19 mouse cellular contexts compared by ENCODE assay signal in the genomic region with DNA sequence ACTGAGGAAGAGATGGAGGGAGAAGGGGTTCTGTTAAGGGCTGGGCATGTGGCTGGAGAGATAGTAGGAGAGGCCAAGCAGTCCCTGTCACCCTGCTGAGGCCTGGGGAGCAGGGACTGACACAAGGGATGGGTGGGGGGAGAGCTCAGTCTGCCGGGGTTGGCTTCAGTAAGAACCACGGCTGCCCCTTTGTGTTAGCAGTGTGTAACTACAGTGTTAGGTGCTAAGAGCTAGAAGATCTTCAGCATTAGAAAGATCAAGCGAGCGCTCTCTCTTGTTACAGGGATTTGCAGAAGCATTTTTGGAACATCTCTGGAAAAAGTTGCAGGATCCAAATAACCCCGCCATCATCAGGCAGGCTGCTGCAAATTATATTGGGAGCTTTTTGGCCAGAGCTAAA. TPM values are rescaled to one million over a fixed set of nuclear protein-coding genes. Genes with fewer than 3 reads are reported as not detected.
A peak's percentile ranks its signal among the peaks of the same experiment; 100 is the strongest.
DNase-seq lines count a peak whose midpoint lies in the region; ATAC-seq and TF ChIP-seq lines count a peak whose summit lies in the region.
"Had no signal": no experiment of that assay in that cellular context is flagged by ENCODE, and none has a peak within 500 bp of the region (broad histone marks: within the 10 kb centered on the region; RNA-seq: fewer than 3 reads in every experiment).

No protein-coding gene starts in this region.

- DNase-seq in heart, adult 11 months: peak; percentile 85
- no peak for DNase-seq in heart, embryonic 10.5 days (ENCODE audit: low spot score)
- no peak for DNase-seq in liver, embryonic 14.5 days (ENCODE audit: low read depth in 3 of 3, low spot score in 3 of 3)
- DNase-seq in liver (no peak), ES-CJ7 (ENCODE audit: low read depth, low spot score) (peak; percentile 75)
- no peak for DNase-seq in kidney, postnatal 36 days
- DNase-seq in ovary, adult 18-20 months (ENCODE audit: low spot score): no peak
- DNase-seq: adrenal gland, postnatal 10 days; cerebellum, postnatal 36 days; kidney, adult 18-20 months; kidney, postnatal 14 days; thymus, postnatal 4 days had no signal

- no peak overlapping the region for H3K9ac ChIP-seq in liver, embryonic 14.5 days (replicated peaks)
- H3K9ac ChIP-seq: forebrain, embryonic 13.5 days; hindbrain, embryonic 15.5 days; limb, embryonic 15.5 days; lung, embryonic 15.5 days; neural tube, embryonic 12.5 days had no signal

- no peak overlapping the region for H3K4me3 ChIP-seq in heart, embryonic 10.5 days
- H3K4me3 ChIP-seq in liver, embryonic 14.5 days (ENCODE audit: insufficient read depth in 1 of 2, low read depth in 2 of 2, low read length in 2 of 2): no peak overlapping the region
- no peak overlapping the region for H3K4me3 ChIP-seq in cortical plate, adult 2 months (ENCODE audit: insufficient read depth, low read length)
- H3K4me3 ChIP-seq: embryonic facial prominence, embryonic 10.5 days; forebrain, embryonic 13.5 days; hindbrain, embryonic 15.5 days; limb, embryonic 15.5 days; lung, embryonic 15.5 days; neural tube, embryonic 12.5 days had no signal

- H3K4me2 ChIP-seq in liver, embryonic 14.5 days (ENCODE audit: low read depth): no peak overlapping the region
- H3K4me2 ChIP-seq: forebrain, embryonic 13.5 days; hindbrain, embryonic 15.5 days; limb, embryonic 15.5 days; lung, embryonic 15.5 days; neural tube, embryonic 12.5 days had no signal

- H3K27ac ChIP-seq in heart, embryonic 10.5 days: no peak overlapping the region
- H3K27ac ChIP-seq in liver, embryonic 14.5 days: no peak overlapping the region
- H3K27ac ChIP-seq in cortical plate, adult 2 months (ENCODE audit: insufficient read depth, low read length): no peak overlapping the region
- H3K27ac ChIP-seq: embryonic facial prominence, embryonic 10.5 days; forebrain, embryonic 13.5 days; hindbrain, embryonic 15.5 days; limb, embryonic 15.5 days; lung, embryonic 15.5 days; neural tube, embryonic 12.5 days had no signal

- no peak for TF ChIP-seq POLR2A in cortical plate, adult 2 months (IDR thresholded peaks at IDR 0.05; ENCODE audit: extremely low read depth, insufficient read depth, low read length)

- 0 out of 2 replicates have a peak, but pooled peaks have one; percentile 5 for TF ChIP-seq CTCF in liver, embryonic 14.5 days (IDR thresholded peaks at IDR 0.05; ENCODE audit: low read depth)
- peak; percentile 30 for TF ChIP-seq CTCF in cortical plate, adult 2 months (IDR thresholded peaks at IDR 0.05; ENCODE audit: extremely low read depth, insufficient read depth, low read length)

- no peak for TF ChIP-seq EP300 in liver, embryonic 14.5 days (IDR thresholded peaks at IDR 0.05; ENCODE audit: low read depth)

- peaks cover 93% of the 10 kb centered on the region for H3K36me3 ChIP-seq in heart, embryonic 10.5 days
- peaks cover 34% of the 10 kb centered on the region for H3K36me3 ChIP-seq in liver, embryonic 14.5 days (replicated peaks; ENCODE audit: control insufficient read depth, insufficient read depth, low read depth)

- no peaks in the 10 kb centered on the region for H3K9me3 ChIP-seq in heart, embryonic 10.5 days
- no peaks in the 10 kb centered on the region for H3K9me3 ChIP-seq in liver, embryonic 14.5 days (ENCODE audit: control insufficient read depth, low read length)
- H3K9me3 ChIP-seq: embryonic facial prominence, embryonic 10.5 days; forebrain, embryonic 13.5 days; hindbrain, embryonic 15.5 days; limb, embryonic 15.5 days; lung, embryonic 15.5 days; neural tube, embryonic 12.5 days had no signal

- no peaks in the 10 kb centered on the region for H3K27me3 ChIP-seq in heart, embryonic 10.5 days (ENCODE audit: insufficient read depth, poor library complexity, severe bottlenecking)
- H3K27me3 ChIP-seq in liver, embryonic 14.5 days (ENCODE audit: control insufficient read depth, insufficient read depth, low read length): no peaks in the 10 kb centered on the region
- H3K27me3 ChIP-seq: forebrain, embryonic 13.5 days; hindbrain, embryonic 15.5 days; limb, embryonic 15.5 days; lung, embryonic 15.5 days; neural tube, embryonic 12.5 days had no signal

- H3K4me1 ChIP-seq in heart, embryonic 10.5 days: no peaks in the 10 kb centered on the region
- no peaks in the 10 kb centered on the region for H3K4me1 ChIP-seq in liver, embryonic 14.5 days (replicated peaks; ENCODE audit: control insufficient read depth in 2 of 2, insufficient read depth in 2 of 2, low read length in 1 of 2)
- H3K4me1 ChIP-seq in cortical plate, adult 2 months (ENCODE audit: control insufficient read depth, insufficient read depth, low read length): 0 out of 2 replicates have a peak, but pooled peaks cover 2% of the 10 kb centered on the region
- H3K4me1 ChIP-seq: embryonic facial prominence, embryonic 10.5 days; forebrain, embryonic 13.5 days; hindbrain, embryonic 15.5 days; limb, embryonic 15.5 days; lung, embryonic 15.5 days; neural tube, embryonic 12.5 days had no signal

- ATAC-seq in liver, embryonic 14.5 days (ENCODE audit: insufficient read depth): no peak
- ATAC-seq: forebrain, embryonic 13.5 days had no signal

- WGBS in heart, embryonic 10.5 days: 80% methylated on average over 5 of the region's 5 CpGs
- 74% methylated on average over 5 of the region's 5 CpGs for WGBS in liver, embryonic 14.5 days (ENCODE audit: insufficient replicate concordance)

RNA-seq across cellular contexts. Expression of a gene that starts 14.0 kb away (rescaled TPM):
- 129 and 145 TPM in 2 replicates for polyA plus RNA-seq in heart, embryonic 10.5 days (2016; fragmentation: Nextera tagmentation; extraction: Ambion mirVana)
- polyA plus RNA-seq in liver, embryonic 14.5 days (2012; rRNA removed): 15.9 and 16.0 TPM in 2 replicates
- polyA plus RNA-seq in liver, embryonic 14.5 days (2014; fragmentation: Nextera tagmentation; extraction: Ambion mirVana): 40.6 and 41.7 TPM in 2 replicates
- 121 TPM in 2 replicates for polyA plus RNA-seq in cortical plate, adult 2 months (2012; rRNA removed)

RNA-seq across cellular contexts. Expression of a gene that starts 24.2 kb away (rescaled TPM):
- polyA plus RNA-seq in heart, embryonic 10.5 days (2016; fragmentation: Nextera tagmentation; extraction: Ambion mirVana): 66.6 and 70.6 TPM in 2 replicates
- polyA plus RNA-seq in liver, embryonic 14.5 days (2012; rRNA removed): 4.4 and 7.2 TPM in 2 replicates
- polyA plus RNA-seq in liver, embryonic 14.5 days (2014; fragmentation: Nextera tagmentation; extraction: Ambion mirVana): 15.3 and 17.3 TPM in 2 replicates
- polyA plus RNA-seq in cortical plate, adult 2 months (2012; rRNA removed): 30.0 and 30.3 TPM in 2 replicates

Comparison
In these comparisons a context has a peak if more than half of its experiments do, and no peak if none do; other contexts are left out.
1. DNase-seq: peak in heart, adult 11 months (single experiment) and ES-CJ7 (single experiment); none in heart, embryonic 10.5 days (single experiment), liver, embryonic 14.5 days (0 of 3), liver (single experiment), kidney, postnatal 36 days (0 of 2) and ovary, adult 18-20 months (single experiment).